Mouse (Mus musculus) liver, embryonic 14.5 days (tissue): ENCODE data around the gene Fam126b. TPM values are rescaled to one million over a fixed set of nuclear protein-coding genes. Genes with fewer than 3 reads are reported as not detected.

Experiments used
- ATAC-seq: fragments of 200-750 bp; cut with Nextera tagmentation; 2 replicates; pipeline ENCODE4 v1.8.0; 2017; ENCODE audit warnings: moderate number of reproducible peaks, mild to moderate bottlenecking, moderate library complexity; ENCODE audit not compliant: insufficient read depth
- DNase-seq, 3 experiments: peaks; one replicate each; pipeline ENCODE4 v3.0.0-alpha.2; 2012 to 2013; ENCODE audit warnings: low read depth in 3 of 3, low spot score in 3 of 3
- H3K27ac ChIP-seq: fragments of 300-500 bp; sonication (generic); 2 replicates; pipeline ENCODE4 v1.5.1; 2014; ENCODE audit warnings: moderate library complexity, mild to moderate bottlenecking, control low read depth, inconsistent platforms
- H3K27me3 ChIP-seq: fragments of 300-500 bp; sonication (generic); 2 replicates; pipeline ENCODE4 v1.6.1; 2014; ENCODE audit warnings: mild to moderate bottlenecking, low read length, moderate library complexity; ENCODE audit not compliant: control insufficient read depth, insufficient read depth
- H3K36me3 ChIP-seq: fragments of 300-500 bp; sonication (generic); replicated peaks from 2 replicates; pipeline ENCODE4 v1.6.1; 2014; ENCODE audit warnings: low read depth; ENCODE audit not compliant: control insufficient read depth, insufficient read depth
- H3K4me1 ChIP-seq, 2 experiments: fragments of 200-500 bp in 1 of 2; fragments of 300-500 bp in 1 of 2; sonication (generic) in 1 of 2; replicated peaks; 2 replicates each; pipeline ENCODE4 v1.6.1; 2012 to 2014; ENCODE audit warnings: antibody characterized with exemption in 1 of 2, inconsistent platforms in 1 of 2, low read length in 1 of 2; ENCODE audit not compliant: control insufficient read depth in 2 of 2, insufficient read depth in 2 of 2
- H3K4me2 ChIP-seq: fragments of 300-500 bp; sonication (generic); 2 replicates; pipeline ENCODE4 v1.6.1; 2014; ENCODE audit warnings: low read depth, mild to moderate bottlenecking, control low read depth, moderate library complexity
- H3K4me3 ChIP-seq, 2 experiments: fragments of 200-500 bp in 1 of 2; fragments of 300-500 bp in 1 of 2; sonication (generic) in 1 of 2; 2 replicates each; pipeline ENCODE4 v1.5.1; 2012 to 2014; ENCODE audit warnings: low read depth in 2 of 2, low read length in 2 of 2, mild to moderate bottlenecking in 2 of 2, control low read depth in 1 of 2, inconsistent platforms in 1 of 2, moderate library complexity in 1 of 2; ENCODE audit not compliant: insufficient read depth in 1 of 2
- H3K9ac ChIP-seq: fragments of 300-500 bp; sonication (generic); replicated peaks from 2 replicates; pipeline ENCODE4 v1.6.1; 2014; ENCODE audit warnings: mild to moderate bottlenecking, control low read depth, moderate library complexity
- H3K9me3 ChIP-seq: fragments of 300-500 bp; sonication (generic); 2 replicates; pipeline ENCODE4 v1.6.1; 2016; ENCODE audit warnings: low read length, mixed read lengths; ENCODE audit not compliant: control insufficient read depth
- CTCF ChIP-seq: IDR thresholded peaks from 2 replicates; pipeline ENCODE4 v1.5.1; 2016; ENCODE audit warnings: antibody characterized with exemption, low read depth, control low read depth
- WGBS: fragments of 180-500 bp; shearing (Covaris S2); extraction: QIAGEN DNeasy Blood & Tissue Kit; methylation state at CpG from one replicate; pipeline ENCODE4 v1.1.7; 2014; ENCODE audit not compliant: insufficient replicate concordance; 5-methylcytosine and 5-hydroxymethylcytosine counted together
- polyA plus RNA-seq, 2 experiments: library from polyadenylated mRNA; depleted of rRNA in 1 of 2; stranded (reverse) in 1 of 2; unstranded in 1 of 2; fragments of >200 nt; fragmentation: Nextera tagmentation in 1 of 2; extraction: Ambion mirVana in 1 of 2; gene quantifications; 2 replicates each; pipeline versions ENCODE4 v1.2.1 to v1.2.3; 2012 to 2014

Gene Fam126b
- polyA plus RNA-seq, 2 experiments: 0.95 to 2.9 TPM

- WGBS: 81% methylated on average over 8 of the region's 8 CpGs
These were observed 110.5 kb downstream of the Fam126b start for GRCm38 (mm10) chr1:58475662-58476061.

More at GRCm38 (mm10) chr1:58475662-58476061, 110.5 kb downstream of the Fam126b start:
- no peaks in the 10 kb centered on the region for H3K4me1 ChIP-seq
- no peaks in the 10 kb centered on the region for H3K27me3 ChIP-seq
- no peak for DNase-seq
- H3K4me3 ChIP-seq: no peak overlapping the region
- no peak overlapping the region for H3K27ac ChIP-seq
- no peaks in the 10 kb centered on the region for H3K9me3 ChIP-seq
- ATAC-seq: no peak
- no peak overlapping the region for H3K4me2 ChIP-seq
- TF ChIP-seq CTCF: no peak
- H3K9ac ChIP-seq: no peak overlapping the region
- H3K36me3 ChIP-seq: peaks cover 78% of the 10 kb centered on the region

Other genes with a start within 250 kb of the Fam126b start
- 25.8 and 38.3 TPM in 2 replicates for gene Bzw1, start 193.4 kb downstream of the Fam126b start, polyA plus RNA-seq (2012; rRNA removed)
- gene Bzw1, start 193.4 kb downstream of the Fam126b start, polyA plus RNA-seq (2014; fragmentation: Nextera tagmentation; extraction: Ambion mirVana): 152 and 153 TPM in 2 replicates
- 49.0 and 97.9 TPM in 2 replicates for gene Clk1, start 162.3 kb downstream of the Fam126b start, polyA plus RNA-seq (2012; rRNA removed)
- gene Clk1, start 162.3 kb downstream of the Fam126b start, polyA plus RNA-seq (2014; fragmentation: Nextera tagmentation; extraction: Ambion mirVana): 69.3 and 78.5 TPM in 2 replicates
- 10.3 and 10.7 TPM in 2 replicates for gene Nif3l1, start 141.2 kb downstream of the Fam126b start, polyA plus RNA-seq (2012; rRNA removed)
- gene Nif3l1, start 141.2 kb downstream of the Fam126b start, polyA plus RNA-seq (2014; fragmentation: Nextera tagmentation; extraction: Ambion mirVana): 16.5 and 18.0 TPM in 2 replicates
- 12.1 and 18.6 TPM in 2 replicates for gene Ppil3, start 140.8 kb downstream of the Fam126b start, polyA plus RNA-seq (2012; rRNA removed)
- 29.8 and 31.0 TPM in 2 replicates for gene Ppil3, start 140.8 kb downstream of the Fam126b start, polyA plus RNA-seq (2014; fragmentation: Nextera tagmentation; extraction: Ambion mirVana)
- 17.7 and 21.2 TPM in 2 replicates for gene Orc2, start 81.2 kb downstream of the Fam126b start, polyA plus RNA-seq (2012; rRNA removed)
- gene Orc2, start 81.2 kb downstream of the Fam126b start, polyA plus RNA-seq (2014; fragmentation: Nextera tagmentation; extraction: Ambion mirVana): 39.0 and 40.0 TPM in 2 replicates
- 43.5 and 93.3 TPM in 2 replicates for gene Ndufb3, start 61 bp upstream of the Fam126b start, polyA plus RNA-seq (2012; rRNA removed)
- gene Ndufb3, start 61 bp upstream of the Fam126b start, polyA plus RNA-seq (2014; fragmentation: Nextera tagmentation; extraction: Ambion mirVana): 118 and 123 TPM in 2 replicates
- not detected in 2 replicates for gene Als2cr12, start 109.7 kb upstream of the Fam126b start, polyA plus RNA-seq (2012; rRNA removed)
- not detected in 2 replicates for gene Als2cr12, start 109.7 kb upstream of the Fam126b start, polyA plus RNA-seq (2014; fragmentation: Nextera tagmentation; extraction: Ambion mirVana)
- 8.2 and 8.4 TPM in 2 replicates for gene Cflar, start 125.2 kb upstream of the Fam126b start, polyA plus RNA-seq (2012; rRNA removed)
- gene Cflar, start 125.2 kb upstream of the Fam126b start, polyA plus RNA-seq (2014; fragmentation: Nextera tagmentation; extraction: Ambion mirVana): 10.8 and 13.4 TPM in 2 replicates
- gene Casp8, start 209.1 kb upstream of the Fam126b start, polyA plus RNA-seq (2012; rRNA removed): 3.6 and 5.8 TPM in 2 replicates
- gene Casp8, start 209.1 kb upstream of the Fam126b start, polyA plus RNA-seq (2014; fragmentation: Nextera tagmentation; extraction: Ambion mirVana): 9.3 and 9.9 TPM in 2 replicates